Mouse (Mus musculus) hindbrain, embryonic 11.5 days (tissue): Measurements from ENCODE around the gene Loxl1. TPM values are rescaled to one million over a fixed set of nuclear protein-coding genes. Genes with fewer than 3 reads are reported as not detected.
A peak's percentile ranks its signal among the peaks of the same experiment; 100 is the strongest.

ENCODE experiments used
- ATAC-seq: fragments of 200-750 bp; cut with Nextera tagmentation; 2 replicates; pipeline ENCODE4 v1.8.0; 2017; ENCODE audit warnings: mild to moderate bottlenecking, moderate TSS enrichment, moderate library complexity; ENCODE audit not compliant: low FRiP score
- DNase-seq: peaks from one replicate; pipeline ENCODE4 v3.0.0-alpha.2; 2015; ENCODE audit warnings: low spot score
- H3K27ac ChIP-seq: fragments of 300-500 bp; sonication (generic); 2 replicates; pipeline ENCODE4 v1.5.1; 2014; ENCODE audit warnings: mild to moderate bottlenecking, low read depth, low read length
- H3K27me3 ChIP-seq: fragments of 300-500 bp; sonication (generic); 2 replicates; pipeline ENCODE4 v1.6.1; 2014; ENCODE audit warnings: mild to moderate bottlenecking, low read length, moderate library complexity, mixed read lengths; ENCODE audit not compliant: control insufficient read depth, insufficient read depth
- H3K36me3 ChIP-seq: fragments of 300-500 bp; sonication (generic); 2 replicates; pipeline ENCODE4 v1.6.1; 2014; ENCODE audit warnings: mild to moderate bottlenecking, low read length, moderate library complexity, mixed read lengths; ENCODE audit not compliant: control insufficient read depth, insufficient read depth
- H3K4me1 ChIP-seq: fragments of 300-500 bp; sonication (generic); replicated peaks from 2 replicates; pipeline ENCODE4 v1.6.1; 2014; ENCODE audit warnings: low read length, mixed read lengths; ENCODE audit not compliant: control insufficient read depth, insufficient read depth
- H3K4me2 ChIP-seq: fragments of 300-500 bp; sonication (generic); replicated peaks from 2 replicates; pipeline ENCODE4 v1.6.1; 2014; ENCODE audit warnings: mild to moderate bottlenecking, low read depth, low read length
- H3K4me3 ChIP-seq: fragments of 300-500 bp; sonication (generic); 2 replicates; pipeline ENCODE4 v1.5.1; 2014; ENCODE audit warnings: low read depth, low read length
- H3K9ac ChIP-seq: fragments of 300-500 bp; sonication (generic); 2 replicates; pipeline ENCODE4 v1.6.1; 2014; ENCODE audit warnings: low read depth, low read length
- H3K9me3 ChIP-seq: fragments of 300-500 bp; sonication (generic); 2 replicates; pipeline ENCODE4 v1.6.1; 2016; ENCODE audit warnings: low read length; ENCODE audit not compliant: control insufficient read depth
- WGBS: fragments of 180-500 bp; shearing (Covaris S2); extraction: QIAGEN DNeasy Blood & Tissue Kit; methylation state at CpG from one replicate; pipeline ENCODE4 v1.1.7; 2014; 5-methylcytosine and 5-hydroxymethylcytosine counted together
- polyA plus RNA-seq: library from polyadenylated mRNA; unstranded; fragments of >200 nt; fragmentation: Nextera tagmentation; extraction: Ambion mirVana; gene quantifications from 2 replicates; pipeline ENCODE4 v1.2.1, GENCODE M21; 2014

Loxl1 gene
- polyA plus RNA-seq, 1 experiment from 2014 or later, result 11.0 TPM

DNA sequence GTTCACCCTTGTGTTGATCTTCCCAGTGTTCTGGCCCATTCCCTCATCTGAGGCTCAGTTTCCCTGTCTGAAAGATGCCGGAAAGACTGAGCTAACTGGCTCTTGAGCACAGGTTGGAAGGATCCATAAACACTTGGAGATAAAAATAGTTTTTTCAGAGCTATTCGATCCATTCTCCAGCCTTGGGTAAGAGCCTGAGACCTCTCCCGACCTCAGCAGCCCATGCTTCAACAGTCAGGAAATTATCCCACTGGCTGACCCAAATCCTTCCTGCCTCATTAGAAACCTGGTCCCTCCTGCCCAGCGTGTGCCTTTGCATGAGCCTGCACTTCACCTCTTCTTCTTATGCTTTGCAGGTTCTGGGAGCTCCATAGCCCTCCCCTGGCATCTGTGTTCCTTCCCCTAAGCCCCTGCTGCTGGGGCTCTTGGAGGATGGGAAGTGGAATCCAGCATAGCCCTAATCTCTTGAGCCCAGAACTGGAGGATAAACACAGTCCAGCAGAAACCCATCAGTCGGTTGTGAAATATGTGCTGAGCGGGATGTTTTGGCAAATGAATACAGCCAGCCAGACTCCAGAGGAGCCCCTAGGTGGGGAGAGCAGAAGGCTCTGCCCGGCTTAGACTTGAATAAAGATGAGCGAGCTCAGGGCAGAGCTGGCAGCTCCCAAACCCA, 9.3 kb downstream of the Loxl1 start:
- Histone ChIP-seq H3K27ac (no peak overlapping the region), H3K4me2 (no peak overlapping the region), H3K36me3 (no peaks in the 10 kb centered on the region), H3K4me1 (no peaks in the 10 kb centered on the region; the same call in 1 of the 2 replicates), H3K9me3 (no peaks in the 10 kb centered on the region), H3K4me3 (no peak overlapping the region), H3K9ac (no peak overlapping the region), H3K27me3 (no peaks in the 10 kb centered on the region)
- DNase-seq (no peak), ATAC-seq (no peak)
- WGBS, result 64% methylated on average over 8 of the region's 8 CpGs

- no peak for ATAC-seq
- WGBS, result 55% methylated on average over 5 of the region's 5 CpGs
- Histone ChIP-seq H3K4me1 (no peaks in the 10 kb centered on the region), H3K4me2 (no peak overlapping the region), H3K9me3 (no peaks in the 10 kb centered on the region), H3K36me3 (no peaks in the 10 kb centered on the region), H3K27me3 (no peaks in the 10 kb centered on the region), H3K27ac (no peak overlapping the region), H3K4me3 (no peak overlapping the region), H3K9ac (no peak overlapping the region)
- no peak for DNase-seq
These were observed 9.9 kb downstream of the Loxl1 start for GRCm38 (mm10) chr9:58303115-58303514.

GRCm38 (mm10) chr9:58299356-58299799, 13.6 kb downstream of the Loxl1 start:
- DNase-seq (no peak), ATAC-seq (no peak)
- Histone ChIP-seq H3K4me2 (no peak overlapping the region), H3K9ac (no peak overlapping the region), H3K9me3 (no peaks in the 10 kb centered on the region), H3K4me1 (peaks cover 7% of the 10 kb centered on the region; the same call in 1 of the 2 replicates), H3K36me3 (no peaks in the 10 kb centered on the region), H3K27ac (no peak overlapping the region), H3K27me3 (no peaks in the 10 kb centered on the region), H3K4me3 (no peak overlapping the region)
- WGBS, result 73% methylated on average over 2 of the region's 2 CpGs

- Histone ChIP-seq H3K4me3 (no peak overlapping the region), H3K9me3 (no peaks in the 10 kb centered on the region), H3K27me3 (no peaks in the 10 kb centered on the region), H3K36me3 (no peaks in the 10 kb centered on the region), H3K9ac (no peak overlapping the region), H3K4me2 (no peak overlapping the region), H3K4me1 (peaks cover 7% of the 10 kb centered on the region; the same call in 1 of the 2 replicates), H3K27ac (no peak overlapping the region)
- DNase-seq, result no peak
- no peak for ATAC-seq
- WGBS, result 84% methylated on average over 3 of the region's 4 CpGs
These were observed 15.0 kb downstream of the Loxl1 start for GRCm38 (mm10) chr9:58297961-58298477.

- H3K4me2 ChIP-seq, result no peak overlapping the region
- 90% methylated on average over 6 of the region's 6 CpGs for WGBS
- H3K36me3 ChIP-seq, result no peaks in the 10 kb centered on the region
- H3K9ac ChIP-seq, result no peak overlapping the region
- H3K27ac ChIP-seq, result no peak overlapping the region
- H3K9me3 ChIP-seq, result no peaks in the 10 kb centered on the region
- H3K27me3 ChIP-seq, result no peaks in the 10 kb centered on the region
- peaks cover 7% of the 10 kb centered on the region; the same call in 1 of the 2 replicates for H3K4me1 ChIP-seq
- no peak for DNase-seq
- H3K4me3 ChIP-seq, result no peak overlapping the region
- no peak for ATAC-seq
These were observed 15.9 kb downstream of the Loxl1 start for GRCm38 (mm10) chr9:58297065-58297464.

DNA sequence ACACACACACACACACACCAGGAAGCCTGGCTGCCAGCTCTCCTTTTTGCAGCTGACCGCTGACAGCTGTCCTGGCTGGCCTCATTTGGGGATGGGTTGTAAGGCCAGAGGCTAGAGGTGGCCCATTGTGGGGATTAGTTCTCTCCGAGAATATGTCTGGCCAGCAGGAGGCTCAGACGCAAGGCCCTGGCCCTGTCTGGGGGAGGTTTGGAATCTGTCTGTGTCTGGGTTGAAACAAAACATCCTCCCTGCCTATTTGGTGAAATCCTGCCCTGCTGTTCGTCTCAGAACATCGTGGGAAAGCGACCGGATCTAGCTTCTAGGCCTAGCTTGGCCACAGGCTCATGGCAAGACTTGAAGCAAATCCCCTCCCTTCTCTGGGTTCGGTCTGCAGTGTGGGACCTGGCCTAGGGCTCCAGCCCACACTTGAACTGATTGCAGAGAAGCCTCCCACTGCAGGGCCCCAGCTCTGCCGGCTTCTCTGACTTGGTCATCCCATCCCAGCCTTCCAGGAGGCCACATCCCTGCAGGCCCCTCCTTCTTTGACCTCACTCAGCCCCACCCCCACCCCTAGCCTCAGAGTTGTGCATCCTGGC, 17.1 kb downstream of the Loxl1 start:
- Histone ChIP-seq H3K9ac (no peak overlapping the region), H3K4me2 (no peak overlapping the region), H3K36me3 (no peaks in the 10 kb centered on the region), H3K27me3 (no peaks in the 10 kb centered on the region), H3K27ac (no peak overlapping the region), H3K9me3 (no peaks in the 10 kb centered on the region), H3K4me3 (no peak overlapping the region), H3K4me1 (peaks cover 7% of the 10 kb centered on the region; the same call in 1 of the 2 replicates)
- ATAC-seq (no peak), DNase-seq (peak; percentile 35)
- WGBS, result 25% methylated on average over 9 of the region's 9 CpGs

GRCm38 (mm10) chr9:58295345-58295744, 17.6 kb downstream of the Loxl1 start:
- DNase-seq, result no peak
- WGBS, result 89% methylated on average over 3 of the region's 3 CpGs
- Histone ChIP-seq H3K4me2 (no peak overlapping the region), H3K4me3 (no peak overlapping the region), H3K36me3 (no peaks in the 10 kb centered on the region), H3K9ac (no peak overlapping the region), H3K27ac (no peak overlapping the region), H3K9me3 (no peaks in the 10 kb centered on the region), H3K27me3 (no peaks in the 10 kb centered on the region), H3K4me1 (peaks cover 7% of the 10 kb centered on the region; the same call in 1 of the 2 replicates)
- no peak for ATAC-seq

- Histone ChIP-seq H3K9me3 (no peaks in the 10 kb centered on the region), H3K4me3 (no peak overlapping the region), H3K27me3 (no peaks in the 10 kb centered on the region), H3K9ac (no peak overlapping the region), H3K4me2 (no peak overlapping the region), H3K36me3 (no peaks in the 10 kb centered on the region), H3K4me1 (peaks cover 7% of the 10 kb centered on the region; the same call in 1 of the 2 replicates), H3K27ac (no peak overlapping the region)
- ATAC-seq (no peak), DNase-seq (no peak)
- WGBS, result 35% methylated on average over 7 of the region's 7 CpGs
These were observed 18.5 kb downstream of the Loxl1 start for GRCm38 (mm10) chr9:58294527-58294926.

DNA sequence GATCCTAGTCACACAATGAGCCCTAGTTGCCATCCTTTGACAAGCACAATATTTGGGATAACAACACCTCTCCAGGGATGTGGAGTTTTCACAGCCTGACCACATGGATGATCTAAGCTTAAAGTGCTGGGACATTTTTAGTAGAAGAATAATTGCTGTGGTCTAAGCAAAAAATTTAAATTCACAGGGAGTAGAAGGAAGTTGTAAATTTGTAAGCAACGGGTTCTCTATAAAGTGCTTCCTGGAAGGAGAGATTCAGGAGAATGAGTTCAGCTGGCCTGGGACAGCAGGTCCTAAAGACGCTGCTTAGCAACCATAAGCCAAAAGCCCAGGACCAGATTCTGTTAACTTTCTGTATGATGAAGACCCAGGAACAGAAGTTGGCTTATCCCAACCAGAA, 23.1 kb downstream of the Loxl1 start:
- Histone ChIP-seq H3K4me3 (no peak overlapping the region), H3K27ac (no peak overlapping the region), H3K4me2 (no peak overlapping the region), H3K36me3 (no peaks in the 10 kb centered on the region), H3K27me3 (no peaks in the 10 kb centered on the region), H3K9me3 (no peaks in the 10 kb centered on the region), H3K9ac (no peak overlapping the region), H3K4me1 (no peaks in the 10 kb centered on the region)
- no peak for ATAC-seq
- DNase-seq, result no peak
- 84% methylated on average over 2 of the region's 2 CpGs for WGBS
